Mouse (Mus musculus): Measurements from ENCODE around the gene Cep295nl. TPM values are rescaled to one million over a fixed set of nuclear protein-coding genes. Genes with fewer than 3 reads are reported as not detected.

Cep295nl gene
- total RNA-seq, 1 experiment from 2014 or later = 0.67 TPM

GRCm38 (mm10) chr11:118354636-118355191, 12.4 kb upstream of the Cep295nl start:
- peak; percentile 48 for DNase-seq

GRCm38 (mm10) chr11:118349494-118349893, 7.2 kb upstream of the Cep295nl start:
- DNase-seq = no peak

- peak; percentile 65 for DNase-seq
Observed at GRCm38 (mm10) chr11:118348877-118349276, 6.6 kb upstream of the Cep295nl start.

GRCm38 (mm10) chr11:118348419-118348818, 6.1 kb upstream of the Cep295nl start:
- DNase-seq = no peak

- DNase-seq = no peak
Observed at GRCm38 (mm10) chr11:118347911-118348310, 5.6 kb upstream of the Cep295nl start.

- no peak for DNase-seq
Observed at GRCm38 (mm10) chr11:118347391-118347790, 5.1 kb upstream of the Cep295nl start.

GRCm38 (mm10) chr11:118346395-118347096, 4.2 kb upstream of the Cep295nl start:
- no peak for DNase-seq

GRCm38 (mm10) chr11:118345693-118346092, 3.4 kb upstream of the Cep295nl start:
- DNase-seq = peak; percentile 67

- DNase-seq = no peak
Observed at GRCm38 (mm10) chr11:118343629-118344028, 1.3 kb upstream of the Cep295nl start.

GRCm38 (mm10) chr11:118337491-118338168, 4.7 kb downstream of the Cep295nl start:
- no peak for DNase-seq

- no peak for DNase-seq
Observed at GRCm38 (mm10) chr11:118333431-118333830, 8.9 kb downstream of the Cep295nl start.

- peak; percentile 49 for DNase-seq
Observed at GRCm38 (mm10) chr11:118332376-118332775, 9.9 kb downstream of the Cep295nl start.

GRCm38 (mm10) chr11:118330777-118331176, 11.5 kb downstream of the Cep295nl start:
- no peak for DNase-seq

- DNase-seq = no peak
Observed at GRCm38 (mm10) chr11:118330361-118330760, 11.9 kb downstream of the Cep295nl start.

GRCm38 (mm10) chr11:118328947-118329346, 13.4 kb downstream of the Cep295nl start:
- DNase-seq = no peak

GRCm38 (mm10) chr11:118328511-118328910, 13.8 kb downstream of the Cep295nl start:
- no peak for DNase-seq

GRCm38 (mm10) chr11:118326991-118327971, 15.0 kb downstream of the Cep295nl start:
- peak; percentile 62 for DNase-seq

- no peak for DNase-seq
Observed at GRCm38 (mm10) chr11:118326491-118326890, 15.8 kb downstream of the Cep295nl start.

- DNase-seq = no peak
Observed at GRCm38 (mm10) chr11:118324541-118324940, 17.8 kb downstream of the Cep295nl start.

GRCm38 (mm10) chr11:118323974-118324373, 18.3 kb downstream of the Cep295nl start:
- DNase-seq = no peak

- no peak for DNase-seq
Observed at GRCm38 (mm10) chr11:118322647-118323046, 19.7 kb downstream of the Cep295nl start.

- DNase-seq = no peak
Observed at GRCm38 (mm10) chr11:118321971-118322370, 20.3 kb downstream of the Cep295nl start.

Data from adrenal gland, postnatal 14 days (tissue).